Mouse (Mus musculus): ENCODE measurements around the gene Acta1. TPM values are rescaled to one million over a fixed set of nuclear protein-coding genes. Genes with fewer than 3 reads are reported as not detected.

The Acta1 gene
- polyA plus RNA-seq, 1 experiment = 4.0 TPM

DNA sequence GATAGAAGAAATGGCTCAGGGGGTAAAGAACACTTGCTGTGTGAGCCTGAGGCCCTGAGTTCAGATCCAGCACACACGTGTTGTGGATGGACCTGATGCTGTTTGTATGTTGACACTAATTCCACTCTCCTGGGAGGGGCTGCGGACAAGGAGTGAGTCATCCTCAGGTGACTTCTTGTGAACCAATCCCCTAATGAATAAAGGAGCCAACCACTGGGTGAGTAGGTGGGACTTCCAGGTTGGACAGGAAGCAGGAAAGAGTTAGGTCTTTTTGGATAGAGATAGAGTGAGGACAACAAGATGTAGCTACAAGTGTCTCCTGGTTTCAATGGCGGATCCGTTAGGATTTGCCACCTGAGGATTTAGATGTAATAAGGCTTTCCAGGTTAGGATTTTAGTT, 45.2 kb downstream of the Acta1 start:
- no peak for TF ChIP-seq POLR2A (IDR thresholded peaks at IDR 0.05; ENCODE audit: borderline replicate concordance, low read depth, low read length)
- TF ChIP-seq CTCF (IDR thresholded peaks at IDR 0.05; ENCODE audit: low read depth, low read length) = no peak
- Histone ChIP-seq H3K4me3 (ENCODE audit: insufficient read depth, low read length) (no peak overlapping the region), H3K27ac (ENCODE audit: insufficient read depth, low read depth, low read length) (no peak overlapping the region), H3K4me1 (ENCODE audit: control insufficient read depth, insufficient read depth, low read length) (peaks cover 6% of the 10 kb centered on the region; the same call in 1 of the 2 replicates)

GRCm38 (mm10) chr8:123847546-123847945, 47.0 kb downstream of the Acta1 start:
- TF ChIP-seq POLR2A (IDR thresholded peaks at IDR 0.05; ENCODE audit: borderline replicate concordance, low read depth, low read length) = no peak
- TF ChIP-seq CTCF (IDR thresholded peaks at IDR 0.05; ENCODE audit: low read depth, low read length) = no peak
- Histone ChIP-seq H3K27ac (ENCODE audit: insufficient read depth, low read depth, low read length) (no peak overlapping the region), H3K4me3 (ENCODE audit: insufficient read depth, low read length) (no peak overlapping the region), H3K4me1 (ENCODE audit: control insufficient read depth, insufficient read depth, low read length) (peaks cover 6% of the 10 kb centered on the region; the same call in 1 of the 2 replicates)

DNA sequence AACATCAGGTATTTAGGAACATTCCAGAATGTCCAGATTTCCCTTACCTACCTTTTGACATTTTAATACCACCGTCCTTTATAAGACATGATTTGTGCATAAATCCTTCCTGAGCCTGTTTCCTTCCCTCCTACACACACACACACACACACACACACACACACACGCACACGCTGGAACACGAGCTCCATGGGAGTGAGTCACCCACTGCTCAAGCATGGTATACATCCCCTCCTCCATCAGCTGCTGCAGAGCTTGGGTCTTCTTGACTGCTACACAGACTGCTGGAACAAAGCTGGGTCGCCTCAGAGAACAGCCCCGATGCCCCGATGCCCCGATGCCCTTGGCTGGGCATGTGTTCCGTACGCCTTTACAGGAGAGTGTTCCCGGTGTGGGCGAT, 48.0 kb downstream of the Acta1 start:
- Histone ChIP-seq H3K27ac (ENCODE audit: insufficient read depth, low read depth, low read length) (no peak overlapping the region), H3K4me1 (ENCODE audit: control insufficient read depth, insufficient read depth, low read length) (peaks cover 6% of the 10 kb centered on the region; the same call in 1 of the 2 replicates), H3K4me3 (ENCODE audit: insufficient read depth, low read length) (no peak overlapping the region)
- no peak for TF ChIP-seq POLR2A (IDR thresholded peaks at IDR 0.05; ENCODE audit: borderline replicate concordance, low read depth, low read length)
- no peak for TF ChIP-seq CTCF (IDR thresholded peaks at IDR 0.05; ENCODE audit: low read depth, low read length)

DNA sequence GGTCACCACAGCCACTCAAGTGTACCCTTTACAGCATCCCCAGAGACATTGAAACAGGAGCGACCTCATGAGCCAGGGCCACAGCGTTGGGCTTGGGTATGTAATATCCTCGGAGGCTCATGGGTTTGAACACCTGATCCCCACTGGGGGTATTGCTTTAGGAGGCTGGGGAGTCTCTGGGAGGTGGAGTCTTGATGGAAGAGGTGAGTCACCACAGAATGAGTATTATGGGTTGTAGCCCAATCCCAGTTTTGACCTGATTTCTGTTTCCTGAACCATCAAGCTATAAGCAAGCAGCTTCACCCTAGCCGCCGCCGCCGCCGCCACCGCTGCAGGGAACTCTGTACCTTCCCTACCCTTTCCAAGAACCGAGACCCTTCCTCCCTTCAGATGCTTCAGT, 48.6 kb downstream of the Acta1 start:
- TF ChIP-seq CTCF (IDR thresholded peaks at IDR 0.05; ENCODE audit: low read depth, low read length) = no peak
- TF ChIP-seq POLR2A (IDR thresholded peaks at IDR 0.05; ENCODE audit: borderline replicate concordance, low read depth, low read length) = no peak
- H3K4me3 ChIP-seq (ENCODE audit: insufficient read depth, low read length) = no peak overlapping the region
- H3K27ac ChIP-seq (ENCODE audit: insufficient read depth, low read depth, low read length) = no peak overlapping the region
- H3K4me1 ChIP-seq (ENCODE audit: control insufficient read depth, insufficient read depth, low read length) = peaks cover 6% of the 10 kb centered on the region; the same call in 1 of the 2 replicates

DNA sequence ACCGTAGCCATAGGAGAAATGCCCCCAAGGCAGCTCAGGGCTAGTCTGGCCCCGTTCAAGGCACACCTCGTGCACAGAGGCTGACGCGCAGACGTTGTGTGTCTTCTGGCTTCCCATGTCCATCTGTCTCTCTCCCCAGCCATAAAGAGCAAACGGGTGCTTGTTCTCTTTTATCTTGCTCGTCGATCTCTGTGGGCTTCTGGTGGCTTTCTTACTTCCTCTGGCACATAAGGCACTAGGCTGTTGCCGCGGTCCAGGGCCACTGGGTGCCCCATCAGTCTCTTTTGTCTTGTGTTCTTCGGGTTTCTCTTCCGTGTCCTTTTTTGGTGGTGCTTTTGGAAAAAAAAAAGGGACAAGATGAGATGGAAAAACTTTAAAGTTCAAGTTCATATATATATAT, 49.4 kb downstream of the Acta1 start:
- TF ChIP-seq POLR2A (IDR thresholded peaks at IDR 0.05; ENCODE audit: borderline replicate concordance, low read depth, low read length) = no peak
- no peak for TF ChIP-seq CTCF (IDR thresholded peaks at IDR 0.05; ENCODE audit: low read depth, low read length)
- Histone ChIP-seq H3K4me1 (ENCODE audit: control insufficient read depth, insufficient read depth, low read length) (peaks cover 6% of the 10 kb centered on the region; the same call in 1 of the 2 replicates), H3K27ac (ENCODE audit: insufficient read depth, low read depth, low read length) (no peak overlapping the region), H3K4me3 (ENCODE audit: insufficient read depth, low read length) (no peak overlapping the region)

- H3K4me3 ChIP-seq (ENCODE audit: insufficient read depth, low read length) = no peak overlapping the region
- no peak for TF ChIP-seq CTCF (IDR thresholded peaks at IDR 0.05; ENCODE audit: low read depth, low read length)
- no peak for TF ChIP-seq POLR2A (IDR thresholded peaks at IDR 0.05; ENCODE audit: borderline replicate concordance, low read depth, low read length)
- no peak overlapping the region for H3K27ac ChIP-seq (ENCODE audit: insufficient read depth, low read depth, low read length)
- H3K4me1 ChIP-seq (ENCODE audit: control insufficient read depth, insufficient read depth, low read length) = peaks cover 6% of the 10 kb centered on the region; the same call in 1 of the 2 replicates
Measured at GRCm38 (mm10) chr8:123844341-123844740, 50.2 kb downstream of the Acta1 start.

GRCm38 (mm10) chr8:123842086-123842485, 52.5 kb downstream of the Acta1 start:
- H3K27ac ChIP-seq (ENCODE audit: insufficient read depth, low read depth, low read length) = no peak overlapping the region
- H3K4me3 ChIP-seq (ENCODE audit: insufficient read depth, low read length) = no peak overlapping the region
- no peak for TF ChIP-seq CTCF (IDR thresholded peaks at IDR 0.05; ENCODE audit: low read depth, low read length)
- TF ChIP-seq POLR2A (IDR thresholded peaks at IDR 0.05; ENCODE audit: borderline replicate concordance, low read depth, low read length) = no peak
- H3K4me1 ChIP-seq (ENCODE audit: control insufficient read depth, insufficient read depth, low read length) = 0 out of 2 replicates have a peak, but pooled peaks cover 2% of the 10 kb centered on the region

Other genes starting within 250 kb of the Acta1 start
- 0.21 and 0.55 TPM in 2 replicates for gene Rhou, start 240.8 kb downstream of the Acta1 start, polyA plus RNA-seq (2012; ENCODE audit: insufficient read depth, insufficient read length, missing spikeins)
- 1.2 and 1.7 TPM in 2 replicates for gene Rab4a, start 88.8 kb downstream of the Acta1 start, polyA plus RNA-seq (2012; ENCODE audit: insufficient read depth, insufficient read length, missing spikeins)
- gene Ccsap, start 34.5 kb downstream of the Acta1 start, polyA plus RNA-seq (2012; ENCODE audit: insufficient read depth, insufficient read length, missing spikeins) = 3.7 and 5.9 TPM in 2 replicates
- gene Nup133, start 54.5 kb upstream of the Acta1 start, polyA plus RNA-seq (2012; ENCODE audit: insufficient read depth, insufficient read length, missing spikeins) = 13.1 and 18.8 TPM in 2 replicates
- 7.1 TPM in 2 replicates for gene Abcb10, start 88.4 kb upstream of the Acta1 start, polyA plus RNA-seq (2012; ENCODE audit: insufficient read depth, insufficient read length, missing spikeins)
- 13.2 and 15.7 TPM in 2 replicates for gene Taf5l, start 126.6 kb upstream of the Acta1 start, polyA plus RNA-seq (2012; ENCODE audit: insufficient read depth, insufficient read length, missing spikeins)
- gene Urb2, start 126.8 kb upstream of the Acta1 start, polyA plus RNA-seq (2012; ENCODE audit: insufficient read depth, insufficient read length, missing spikeins) = 3.7 TPM in 2 replicates

Measured in bone marrow macrophage, adult 2 months (primary cell).